19 mouse cellular contexts compared by ENCODE assay signal in the genomic region with DNA sequence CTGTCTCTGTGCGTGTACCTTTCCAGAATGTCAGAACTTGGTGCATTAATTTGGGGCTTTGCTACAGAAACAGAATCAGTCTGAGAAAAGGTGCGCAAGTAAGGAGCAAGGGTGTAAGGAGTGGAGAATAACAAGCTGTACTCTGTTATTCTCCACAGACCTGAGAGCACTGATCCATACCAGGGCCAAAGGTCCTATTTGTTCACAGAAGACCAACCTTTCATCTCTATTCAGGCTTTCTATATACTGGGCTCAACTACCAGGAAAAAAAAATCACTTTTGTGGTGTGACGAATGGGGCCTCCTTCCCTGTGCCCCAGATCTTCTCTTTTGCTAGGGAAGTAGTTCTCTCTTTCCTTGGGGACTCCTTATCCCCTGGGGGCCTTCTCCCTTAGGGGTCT.
DNase-seq lines count a peak whose midpoint lies in the region; ATAC-seq and TF ChIP-seq lines count a peak whose summit lies in the region.
"Had no signal": no experiment of that assay in that cellular context is flagged by ENCODE, and none has a peak within 500 bp of the region (broad histone marks: within the 10 kb centered on the region; RNA-seq: fewer than 3 reads in every experiment).

No protein-coding gene starts in this region.

- H3K4me1 ChIP-seq in kidney, embryonic 15.5 days: no peaks in the 10 kb centered on the region
- no peaks in the 10 kb centered on the region for H3K4me1 ChIP-seq in liver, postnatal 0 days (ENCODE audit: insufficient read depth)
- H3K4me1 ChIP-seq in liver, embryonic 11.5 days (replicated peaks; ENCODE audit: control insufficient read depth, insufficient read depth, low read length): no peaks in the 10 kb centered on the region
- H3K4me1 ChIP-seq: embryonic facial prominence, embryonic 13.5 days; forebrain, embryonic 10.5 days; liver, embryonic 13.5 days had no signal

- H3K4me2 ChIP-seq in kidney, embryonic 15.5 days: no peak overlapping the region
- no peak overlapping the region for H3K4me2 ChIP-seq in liver, postnatal 0 days (ENCODE audit: low read depth, low read length)
- H3K4me2 ChIP-seq in liver, embryonic 11.5 days: no peak overlapping the region
- H3K4me2 ChIP-seq: embryonic facial prominence, embryonic 13.5 days; liver, embryonic 13.5 days; lung, embryonic 14.5 days had no signal

- H3K36me3 ChIP-seq in kidney, embryonic 15.5 days: no peaks in the 10 kb centered on the region
- no peaks in the 10 kb centered on the region for H3K36me3 ChIP-seq in liver, postnatal 0 days (replicated peaks; ENCODE audit: insufficient read depth, low read length)
- no peaks in the 10 kb centered on the region for H3K36me3 ChIP-seq in liver, embryonic 11.5 days (ENCODE audit: control insufficient read depth, insufficient read depth, low read length)
- H3K36me3 ChIP-seq: embryonic facial prominence, embryonic 13.5 days; forebrain, embryonic 10.5 days; liver, embryonic 13.5 days had no signal

- H3K9me3 ChIP-seq in kidney, embryonic 15.5 days (replicated peaks): no peaks in the 10 kb centered on the region
- H3K9me3 ChIP-seq in liver, postnatal 0 days (ENCODE audit: low read length): no peaks in the 10 kb centered on the region
- H3K9me3 ChIP-seq in liver, embryonic 11.5 days (ENCODE audit: control insufficient read depth, low read length): no peaks in the 10 kb centered on the region
- H3K9me3 ChIP-seq: embryonic facial prominence, embryonic 13.5 days; forebrain, embryonic 10.5 days; liver, embryonic 13.5 days had no signal

- H3K4me3 ChIP-seq in kidney, embryonic 15.5 days (replicated peaks): no peak overlapping the region
- no peak overlapping the region for H3K4me3 ChIP-seq in liver, postnatal 0 days (ENCODE audit: low read depth, low read length)
- H3K4me3 ChIP-seq in liver, embryonic 11.5 days (ENCODE audit: low read depth, low read length): no peak overlapping the region
- H3K4me3 ChIP-seq: embryonic facial prominence, embryonic 13.5 days; forebrain, embryonic 10.5 days; liver, embryonic 13.5 days had no signal

- peak; percentile 66 for DNase-seq in kidney, adult 9 months
- no peak for DNase-seq in liver, postnatal 0 days
- no peak for DNase-seq in liver, embryonic 11.5 days (ENCODE audit: low spot score)
- DNase-seq in kidney, postnatal 14 days: peak; percentile 16
- no peak for DNase-seq in frontal cortex, postnatal 10 days (ENCODE audit: low spot score in 2 of 2)
- DNase-seq: adrenal gland, postnatal 25 days; B cell, adult 2 months; cerebellum, adult 11-12 months; cerebellum, adult 9-11 months; liver, embryonic 13.5 days; lung, embryonic 14.5 days; lung, postnatal 14 days; midbrain, embryonic 14.5 days; right cerebral cortex, postnatal 14 days had no signal

- 73% methylated on average over 3 of the region's 3 CpGs for WGBS in kidney, embryonic 15.5 days
- 62% methylated on average over 3 of the region's 3 CpGs for WGBS in liver, postnatal 0 days (ENCODE audit: insufficient replicate concordance)
- 78% methylated on average over 3 of the region's 3 CpGs for WGBS in liver, embryonic 11.5 days

- H3K9ac ChIP-seq in kidney, embryonic 15.5 days: no peak overlapping the region
- no peak overlapping the region for H3K9ac ChIP-seq in liver, postnatal 0 days (replicated peaks)
- no peak overlapping the region for H3K9ac ChIP-seq in liver, embryonic 11.5 days (ENCODE audit: low read depth, low read length)
- H3K9ac ChIP-seq: embryonic facial prominence, embryonic 13.5 days; liver, embryonic 13.5 days; lung, embryonic 14.5 days had no signal

- ATAC-seq in kidney, embryonic 15.5 days (replicated peaks; ENCODE audit: low FRiP score): no peak
- ATAC-seq in liver, postnatal 0 days: peak; percentile 91
- ATAC-seq in liver, embryonic 11.5 days (replicated peaks; ENCODE audit: low FRiP score): no peak
- ATAC-seq: forebrain, embryonic 16.5 days; hindbrain, embryonic 16.5 days had no signal

- no peak for TF ChIP-seq EP300 in liver, postnatal 0 days (IDR thresholded peaks at IDR 0.05; ENCODE audit: low read depth)

- H3K27ac ChIP-seq in kidney, embryonic 15.5 days: no peak overlapping the region
- peak overlapping the region; percentile 71 for H3K27ac ChIP-seq in liver, postnatal 0 days (ENCODE audit: low read depth)
- H3K27ac ChIP-seq in liver, embryonic 11.5 days (ENCODE audit: low read depth, low read length): no peak overlapping the region
- H3K27ac ChIP-seq: embryonic facial prominence, embryonic 13.5 days; forebrain, embryonic 10.5 days; liver, embryonic 13.5 days had no signal

- H3K27me3 ChIP-seq in kidney, embryonic 15.5 days: no peaks in the 10 kb centered on the region
- H3K27me3 ChIP-seq in liver, postnatal 0 days (ENCODE audit: insufficient read depth, low read length): no peaks in the 10 kb centered on the region
- no peaks in the 10 kb centered on the region for H3K27me3 ChIP-seq in liver, embryonic 11.5 days (replicated peaks; ENCODE audit: control insufficient read depth, insufficient read depth, low read length)
- H3K27me3 ChIP-seq: embryonic facial prominence, embryonic 13.5 days; liver, embryonic 13.5 days had no signal

- TF ChIP-seq CTCF in liver, postnatal 0 days (IDR thresholded peaks at IDR 0.05; ENCODE audit: low read depth): no peak

Comparison
In these comparisons a context has a peak if more than half of its experiments do, and no peak if none do; other contexts are left out.
1. DNase-seq: peak in kidney, adult 9 months (single experiment) and kidney, postnatal 14 days (single experiment); none in liver, postnatal 0 days (single experiment), liver, embryonic 11.5 days (single experiment) and frontal cortex, postnatal 10 days (0 of 2).